Mouse (Mus musculus) Patski (cell line): ENCODE results near the gene Pik3ca. TPM values are rescaled to one million over a fixed set of nuclear protein-coding genes. Genes with fewer than 3 reads are reported as not detected.

Experiments used
- ATAC-seq: fragments of 100-300 bp; one replicate; pipeline ENCODE4 v1.8.0; 2021
- CTCF ChIA-PET: fragments of 350-600 bp; sonication (Branson Sonifier 250); formaldehyde crosslinking; loops from one replicate; lab custom pipeline; 2022; ENCODE audit warnings: inconsistent platforms; lab: Charles Lee
- POLR2A ChIA-PET: fragments of 350-600 bp; sonication (Branson Sonifier 250); formaldehyde crosslinking; loops from one replicate; lab custom pipeline; 2022; ENCODE audit warnings: antibody characterized with exemption, inconsistent platforms; lab: Charles Lee
- DNase-seq: peaks from one replicate; pipeline ENCODE4 v3.0.0-alpha.2; 2011; ENCODE audit warnings: low read depth, low spot score
- H3K27me3 ChIP-seq: fragments of 371-371 bp; one replicate; pipeline ENCODE4 v1.5.1; 2021
- CTCF ChIP-seq: fragments of 100-300 bp; IDR thresholded peaks from one replicate; pipeline ENCODE4 v1.5.1; 2021
- in situ Hi-C: fragments of 300-500 bp; cut with MboI; formaldehyde crosslinking; loops from 3 replicates; pipeline ENCODE4 v1.11.1; 2018; ENCODE audit warnings: low pct_unique_long_range_greater_than_20kb, mixed read lengths
- polyA plus RNA-seq: library from polyadenylated mRNA; unstranded; gene quantifications from one replicate; pipeline ENCODE4 v1.2.3, GENCODE M21; 2021

The Pik3ca gene
- polyA plus RNA-seq, 1 experiment from 2014 or later = 60.0 TPM

- ChIA-PET CTCF (interaction anchor here (1.3 to 2.5 kb wide), 3 partner anchors 12 to 40 kb away, joined by 3 to 8 read pairs (median 4); no protein-coding TSS in a partner anchor), POLR2A (interaction anchor here (0.6 kb wide), 1 partner anchor 796 kb away, joined by 3 read pairs; no protein-coding TSS in a partner anchor)
- no peak for TF ChIP-seq CTCF
- DNase-seq (no peak), ATAC-seq (no peak)
- in situ Hi-C loops = no loop called here
- no peaks in the 10 kb centered on the region for H3K27me3 ChIP-seq
Observed at GRCm38 (mm10) chr3:32468411-32468810, 70.9 kb downstream of the Pik3ca start.

GRCm38 (mm10) chr3:32470449-32470848, 73.0 kb downstream of the Pik3ca start:
- in situ Hi-C loops = no loop called here
- no peaks in the 10 kb centered on the region for H3K27me3 ChIP-seq
- TF ChIP-seq CTCF = no peak
- DNase-seq (no peak), ATAC-seq (no peak)
- ChIA-PET CTCF (interaction anchor here (0.6 to 2.5 kb wide), 2 partner anchors 10 to 38 kb away, joined by 4 to 8 read pairs; no protein-coding TSS in a partner anchor), POLR2A (no interaction called here)

GRCm38 (mm10) chr3:32471098-32471497, 73.6 kb downstream of the Pik3ca start:
- TF ChIP-seq CTCF = no peak
- CTCF ChIA-PET = interaction anchor here (0.9 to 2.7 kb wide), 4 partner anchors 9 to 38 kb away, joined by 4 to 9 read pairs (median 5); partner anchors contain the start of gene Zfp639
- DNase-seq (peak; percentile 48), ATAC-seq (peak; percentile 51)
- POLR2A ChIA-PET = no interaction called here
- in situ Hi-C loops = no loop called here
- no peaks in the 10 kb centered on the region for H3K27me3 ChIP-seq

- ChIA-PET CTCF (interaction anchor here (0.7 to 2.7 kb wide), 5 partner anchors 11 to 37 kb away, joined by 3 to 9 read pairs (median 6); partner anchors contain the start of gene Zfp639), POLR2A (no interaction called here)
- H3K27me3 ChIP-seq = no peaks in the 10 kb centered on the region
- DNase-seq (no peak), ATAC-seq (no peak)
- no peak for TF ChIP-seq CTCF
- in situ Hi-C loops = no loop called here
Observed at GRCm38 (mm10) chr3:32472191-32472900, 74.9 kb downstream of the Pik3ca start.

- H3K27me3 ChIP-seq = no peaks in the 10 kb centered on the region
- no peak for TF ChIP-seq CTCF
- ChIA-PET CTCF (interaction anchor here (1.6 to 2.7 kb wide), 3 partner anchors 13 to 36 kb away, joined by 4 to 9 read pairs (median 8); partner anchors contain the start of gene Zfp639), POLR2A (no interaction called here)
- ATAC-seq (no peak), DNase-seq (no peak)
- in situ Hi-C loops = no loop called here
Observed at GRCm38 (mm10) chr3:32473184-32473583, 75.7 kb downstream of the Pik3ca start.

GRCm38 (mm10) chr3:32479961-32480360, 82.5 kb downstream of the Pik3ca start:
- in situ Hi-C loops = no loop called here
- ATAC-seq (no peak), DNase-seq (no peak)
- ChIA-PET POLR2A (no interaction called here), CTCF (interaction anchor here (1.0 to 2.5 kb wide), 2 partner anchors 21 to 29 kb away, joined by 4 to 7 read pairs; no protein-coding TSS in a partner anchor)
- TF ChIP-seq CTCF = no peak
- no peaks in the 10 kb centered on the region for H3K27me3 ChIP-seq

- no peaks in the 10 kb centered on the region for H3K27me3 ChIP-seq
- POLR2A ChIA-PET = no interaction called here
- ATAC-seq (no peak), DNase-seq (no peak)
- TF ChIP-seq CTCF = no peak
- in situ Hi-C loops = no loop called here
- CTCF ChIA-PET = interaction anchor here (0.9 to 2.4 kb wide), 4 partner anchors 11 to 149 kb away, joined by 3 to 9 read pairs (median 5); no protein-coding TSS in a partner anchor
Observed at GRCm38 (mm10) chr3:32483035-32483434, 85.6 kb downstream of the Pik3ca start.

- no peaks in the 10 kb centered on the region for H3K27me3 ChIP-seq
- CTCF ChIA-PET = interaction anchor here (1.4 kb wide), 1 partner anchor 153 kb away, joined by 4 read pairs; no protein-coding TSS in a partner anchor
- ATAC-seq = no peak
- no peak for DNase-seq
- in situ Hi-C loops = no loop called here
- TF ChIP-seq CTCF = no peak
- POLR2A ChIA-PET = interaction anchor here (0.5 kb wide), 1 partner anchor 43 kb away, joined by 3 read pairs; the partner anchor contains the start of gene Mfn1
Observed at GRCm38 (mm10) chr3:32486543-32486942, 89.1 kb downstream of the Pik3ca start.

- no peak for TF ChIP-seq CTCF
- ATAC-seq = no peak
- DNase-seq = no peak
- in situ Hi-C loops = no loop called here
- H3K27me3 ChIP-seq = no peaks in the 10 kb centered on the region
- CTCF ChIA-PET = interaction anchor here (0.7 to 1.3 kb wide), 3 partner anchors 15 to 20 kb away, joined by 3 read pairs; no protein-coding TSS in a partner anchor
- POLR2A ChIA-PET = no interaction called here
Observed at GRCm38 (mm10) chr3:32488172-32488571, 90.7 kb downstream of the Pik3ca start.

- no peak for TF ChIP-seq CTCF
- POLR2A ChIA-PET = no interaction called here
- H3K27me3 ChIP-seq = no peaks in the 10 kb centered on the region
- CTCF ChIA-PET = interaction anchor here (0.9 to 1.4 kb wide), 8 partner anchors 8 to 157 kb away, joined by 3 to 5 read pairs (median 4); partner anchors contain the start of gene Zfp639
- peak; percentile 76 for DNase-seq
- in situ Hi-C loops = no loop called here
- peak; percentile 72 for ATAC-seq
Observed at GRCm38 (mm10) chr3:32490076-32490927, 92.8 kb downstream of the Pik3ca start.
